Mouse (Mus musculus) liver, postnatal 0 days (tissue): ENCODE results near the gene Shtn1.

Experiments
- CTCF ChIP-seq: sonication (generic); IDR thresholded peaks from 2 replicates; pipeline ENCODE4 v1.5.1; 2016; ENCODE audit warnings: antibody characterized with exemption, low read depth
- EP300 ChIP-seq: IDR thresholded peaks from 2 replicates; pipeline ENCODE4 v1.6.1; 2016; ENCODE audit warnings: antibody characterized with exemption, low read depth, mild to moderate bottlenecking

GRCm38 (mm10) chr19:59114152-59114551, 38.3 kb upstream of the Shtn1 start:
- no peak for TF ChIP-seq CTCF
- no peak for TF ChIP-seq EP300
